Mouse (Mus musculus) urinary bladder, postnatal 36 days (tissue): ENCODE measurements around the gene Olfr1368.
"Not testable (repeated sequence)": the region's sequence is repeated elsewhere in the genome, so short reads cannot be mapped to it uniquely, and the experiment has no call there.

Source experiments
- DNase-seq, 2 experiments: peaks; one replicate each; pipeline ENCODE4 v3.0.0; 2022; ENCODE audit warnings: low spot score in 2 of 2, mixed read lengths in 1 of 2

Gene Olfr1368

GRCm38 (mm10) chr13:21167910-21168300, 22.2 kb upstream of the Olfr1368 start:
- DNase-seq: no peak

- peak in 1 of 2 experiments; percentile 72 for DNase-seq
Observed at GRCm38 (mm10) chr13:21166936-21167909, 21.6 kb upstream of the Olfr1368 start.

GRCm38 (mm10) chr13:21162591-21162990, 16.9 kb upstream of the Olfr1368 start:
- DNase-seq: no peak

GRCm38 (mm10) chr13:21161591-21161990, 15.9 kb upstream of the Olfr1368 start:
- no peak for DNase-seq

GRCm38 (mm10) chr13:21160657-21161590, 15.3 kb upstream of the Olfr1368 start:
- peak; percentile 91 to 92 for DNase-seq

GRCm38 (mm10) chr13:21160041-21160511, 14.4 kb upstream of the Olfr1368 start:
- DNase-seq: no peak

- no peak for DNase-seq
Observed at GRCm38 (mm10) chr13:21159475-21159819, 13.8 kb upstream of the Olfr1368 start.

GRCm38 (mm10) chr13:21158785-21159474, 13.3 kb upstream of the Olfr1368 start:
- peak in 1 of 2 experiments; percentile 88 for DNase-seq

- DNase-seq: no peak
Observed at GRCm38 (mm10) chr13:21158071-21158470, 12.4 kb upstream of the Olfr1368 start.

- DNase-seq: no peak
Observed at GRCm38 (mm10) chr13:21155888-21156287, 10.2 kb upstream of the Olfr1368 start.

GRCm38 (mm10) chr13:21142421-21142820, 3.2 kb downstream of the Olfr1368 start:
- no peak for DNase-seq

- not testable (repeated sequence) for DNase-seq
Observed at GRCm38 (mm10) chr13:21129339-21129738, 16.3 kb downstream of the Olfr1368 start, which contains the start of gene Olfr263. Gene Olfr263 (plus strand): TSS chr13:21129639.

GRCm38 (mm10) chr13:21114121-21114520, 31.5 kb downstream of the Olfr1368 start:
- no peak for DNase-seq

- DNase-seq: not testable (repeated sequence)
Observed at GRCm38 (mm10) chr13:21111183-21111582, 34.5 kb downstream of the Olfr1368 start, which contains the start of gene Olfr1369-ps1. Gene Olfr1369-ps1 (plus strand): TSS chr13:21111483.

GRCm38 (mm10) chr13:21110441-21110840, 35.2 kb downstream of the Olfr1368 start:
- DNase-seq: no peak

GRCm38 (mm10) chr13:21109759-21110158, 35.9 kb downstream of the Olfr1368 start:
- DNase-seq: no peak
